Mouse (Mus musculus) monocyte, adult 5-6 weeks (primary cell): Measurements from ENCODE around the gene Smndc1. TPM values are rescaled to one million over a fixed set of nuclear protein-coding genes. Genes with fewer than 3 reads are reported as not detected.
A peak's percentile ranks its signal among the peaks of the same experiment; 100 is the strongest.

Source experiments
- ATAC-seq: fragments of 153-309, 156-312 bp; replicated peaks from 2 replicates; pipeline ENCODE4 v1.8.0; 2017; ENCODE audit warnings: mild to moderate bottlenecking; ENCODE audit not compliant: low TSS enrichment, insufficient number of reproducible peaks, severe bottlenecking, poor library complexity, low FRiP score
- total RNA-seq: library from RNA; stranded (forward); fragments of 200-1000, 200-491, 200-594 nt; gene quantifications from 3 replicates; pipeline ENCODE4 v1.2.3, GENCODE M21; 2017

Smndc1 gene
- 62.7 to 74.2 TPM (median 74.1 TPM) in 3 replicates for total RNA-seq

DNA sequence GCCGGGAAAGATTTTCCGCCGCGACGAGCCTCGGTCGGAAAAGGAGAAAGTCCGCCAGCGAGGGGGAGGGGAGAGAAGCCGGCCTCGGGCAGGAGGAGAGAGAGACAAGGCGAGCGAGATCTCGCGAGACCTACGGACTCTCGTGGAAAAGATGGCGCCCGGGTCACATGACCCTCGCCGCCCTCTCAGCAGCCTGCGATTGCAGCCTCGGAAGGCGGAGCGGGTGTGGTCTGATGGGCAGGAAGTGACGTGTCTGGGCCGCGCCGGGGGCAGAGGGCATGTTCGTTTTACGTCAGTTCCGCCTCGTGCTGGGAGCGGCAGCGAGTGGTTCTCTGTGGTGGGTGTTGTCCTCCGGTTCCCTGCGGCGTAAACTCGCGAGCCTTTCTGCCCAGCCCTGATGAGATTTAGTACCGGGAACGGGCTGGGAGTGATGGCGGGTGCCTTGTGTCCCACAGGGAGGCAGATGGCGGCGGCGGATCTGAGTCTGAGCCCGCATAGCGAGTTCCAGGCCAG, at the start of gene Smndc1:
Gene Smndc1 (minus strand): TSS at position 84 of the 513 bp plus-strand sequence.
- peak; percentile 93 for ATAC-seq

GRCm38 (mm10) chr19:53439340-53439739, 49.0 kb upstream of the Smndc1 start:
- ATAC-seq = no peak

DNA sequence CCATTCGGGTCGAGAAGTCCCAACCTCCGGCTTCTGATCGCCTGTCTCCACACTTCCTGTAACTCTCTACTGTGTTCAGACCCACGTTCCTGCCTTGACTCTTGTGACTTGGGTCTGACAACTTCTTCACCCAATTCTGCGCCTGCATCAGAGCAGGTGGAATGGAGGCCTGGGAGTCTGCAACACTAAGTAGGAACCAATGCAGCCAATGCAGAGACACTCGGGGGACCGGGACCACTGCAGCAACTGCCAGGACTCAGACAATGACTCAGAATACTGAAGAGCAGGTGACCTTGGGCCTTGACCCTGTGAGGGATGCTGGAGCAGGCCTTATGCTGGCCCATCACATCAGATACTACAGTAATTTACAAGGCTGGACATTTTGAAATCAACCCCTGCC, 47.6 kb upstream of the Smndc1 start:
- ATAC-seq = no peak

DNA sequence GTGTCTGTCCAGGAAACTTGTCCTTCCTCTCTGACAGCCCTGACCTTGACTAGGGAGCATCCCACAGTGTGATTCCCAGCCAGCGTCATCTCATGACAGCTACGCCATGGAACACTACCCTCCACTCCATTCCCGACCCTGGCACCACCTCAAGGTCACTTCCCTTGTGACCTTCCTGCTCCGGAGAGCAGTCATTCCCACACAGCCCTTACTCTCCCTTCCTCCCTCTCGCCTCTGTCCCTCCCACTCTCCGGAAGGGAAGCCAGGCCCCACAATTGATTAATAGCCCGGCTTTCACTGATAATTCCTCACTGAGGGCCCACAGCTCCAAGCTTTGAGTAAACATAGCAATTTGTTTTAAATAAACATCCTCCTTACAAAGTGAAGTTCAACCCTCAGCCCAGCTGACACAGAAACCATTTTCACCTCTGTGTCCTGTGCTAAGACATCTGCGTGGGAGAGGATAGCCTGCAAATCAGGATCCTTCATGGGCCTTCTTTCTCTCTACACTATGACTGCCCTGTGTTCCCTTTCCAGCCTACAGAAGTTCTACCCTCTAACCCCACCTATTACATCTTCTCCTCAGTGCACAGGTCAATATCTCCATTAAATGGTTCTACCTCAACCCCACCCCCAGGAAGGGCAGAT, 47.1 kb upstream of the Smndc1 start:
- no peak for ATAC-seq

- peak; percentile 72 for ATAC-seq
These were observed 43.7 kb upstream of the Smndc1 start for GRCm38 (mm10) chr19:53433949-53434689.

GRCm38 (mm10) chr19:53431003-53431402, 40.6 kb upstream of the Smndc1 start:
- ATAC-seq = no peak

GRCm38 (mm10) chr19:53430356-53430755, 40.0 kb upstream of the Smndc1 start:
- no peak for ATAC-seq

- no peak for ATAC-seq
These were observed 37.4 kb upstream of the Smndc1 start for GRCm38 (mm10) chr19:53427817-53428216.

GRCm38 (mm10) chr19:53427346-53427745, 37.0 kb upstream of the Smndc1 start:
- no peak for ATAC-seq

GRCm38 (mm10) chr19:53425824-53426223, 35.4 kb upstream of the Smndc1 start:
- no peak for ATAC-seq

GRCm38 (mm10) chr19:53424629-53425028, 34.3 kb upstream of the Smndc1 start:
- ATAC-seq = peak; percentile 61

- ATAC-seq = peak; percentile 32; the same call in 1 of the 2 replicates
These were observed 33.6 kb upstream of the Smndc1 start for GRCm38 (mm10) chr19:53423816-53424465.

DNA sequence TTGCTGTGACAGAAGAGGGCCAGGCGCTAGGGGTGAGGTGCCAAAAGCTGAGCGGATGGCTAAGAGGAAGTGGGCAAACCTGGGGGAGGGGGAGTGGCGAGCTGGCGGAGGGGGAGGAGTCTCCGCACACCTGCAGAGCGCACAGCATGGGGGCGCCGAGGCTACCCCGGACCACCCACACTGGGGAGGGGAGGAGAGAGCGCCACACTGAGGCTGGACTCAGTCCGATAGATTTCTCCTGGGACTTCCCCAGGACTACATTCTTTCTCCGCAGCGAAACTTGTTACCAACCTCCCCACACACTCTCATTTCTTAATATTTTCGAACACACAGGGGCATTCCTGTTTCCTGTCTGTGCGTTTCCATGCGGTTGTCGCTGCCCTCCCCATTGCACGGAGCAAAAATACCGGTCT, 33.0 kb upstream of the Smndc1 start:
- ATAC-seq = peak; percentile 30

DNA sequence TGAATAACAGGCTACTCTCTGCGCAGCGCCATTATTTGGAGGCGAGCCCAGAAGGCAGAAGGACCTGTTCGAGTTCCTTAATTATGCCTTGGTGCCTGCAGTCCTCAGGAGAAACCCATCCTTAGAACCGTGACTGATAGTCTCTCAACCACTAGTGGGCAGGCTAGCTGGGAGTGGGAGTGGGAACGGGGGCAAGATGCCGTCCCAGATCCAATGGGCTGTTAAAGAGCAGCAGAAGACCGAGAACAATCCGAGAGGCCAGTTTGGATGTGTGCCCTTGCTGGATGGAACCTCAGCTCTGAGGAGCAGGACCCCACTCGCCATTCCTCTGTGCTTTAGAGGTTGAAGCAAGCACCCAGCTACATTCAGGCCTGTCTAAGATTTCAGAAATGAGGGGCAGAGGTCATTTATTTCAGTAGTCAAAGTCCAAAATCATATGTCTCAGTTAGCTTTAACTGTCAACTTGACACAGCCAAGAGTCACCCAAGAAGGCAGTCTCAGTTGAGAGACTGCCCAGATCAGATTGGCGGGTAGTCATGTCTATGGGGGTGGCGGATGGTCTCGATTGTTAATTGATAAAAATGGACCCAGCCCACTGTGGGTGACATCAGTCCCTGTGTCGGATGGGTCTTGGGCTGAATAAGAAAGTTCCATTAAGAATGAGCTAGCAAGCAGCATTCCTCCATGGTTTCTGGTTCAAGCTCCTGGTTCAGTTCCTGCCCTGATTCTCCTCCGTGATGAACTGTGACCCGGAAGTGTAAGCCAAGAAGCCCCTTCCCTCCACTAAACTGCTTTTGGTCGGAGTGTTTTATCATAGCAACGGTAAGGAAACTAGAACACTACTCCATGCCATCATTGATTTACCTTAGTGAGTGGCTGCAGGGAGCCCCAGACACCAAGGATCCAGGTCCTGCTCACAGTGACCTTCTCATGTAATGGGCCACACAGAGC, 32.3 kb upstream of the Smndc1 start:
- no peak for ATAC-seq

- ATAC-seq = no peak
These were observed 31.3 kb upstream of the Smndc1 start for GRCm38 (mm10) chr19:53421583-53422188.

- peak; percentile 44 for ATAC-seq
These were observed 30.7 kb upstream of the Smndc1 start for GRCm38 (mm10) chr19:53420924-53421582.

- no peak for ATAC-seq
These were observed 29.5 kb upstream of the Smndc1 start for GRCm38 (mm10) chr19:53419834-53420233.

DNA sequence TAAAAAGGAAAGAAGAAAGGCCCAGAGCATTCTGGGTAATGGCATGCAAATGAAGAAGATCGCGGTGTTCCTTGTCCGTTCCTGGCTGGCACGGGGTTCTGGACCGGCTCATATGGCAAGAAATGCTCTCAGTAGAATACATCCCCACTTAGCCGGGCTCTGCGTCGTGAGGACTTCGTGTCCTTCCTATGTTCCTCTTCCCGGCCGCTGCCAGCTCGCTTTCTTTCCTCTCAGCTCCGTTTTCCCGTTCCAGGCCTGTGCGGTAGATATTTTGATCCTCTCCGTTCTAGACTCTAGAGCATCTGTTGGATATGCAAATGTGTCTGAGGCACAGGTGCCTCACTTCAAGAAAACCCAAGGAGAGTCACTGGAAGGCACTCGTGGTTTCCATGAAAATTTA, 24.8 kb upstream of the Smndc1 start:
- ATAC-seq = no peak
